Mouse (Mus musculus) spleen, postnatal 4 days (tissue): Measurements from ENCODE around the gene Ube2c.

Source experiments
- DNase-seq, 2 experiments: peaks; one replicate each; pipeline ENCODE4 v3.0.0; 2022; ENCODE audit warnings: low spot score in 2 of 2

Gene Ube2c

DNA sequence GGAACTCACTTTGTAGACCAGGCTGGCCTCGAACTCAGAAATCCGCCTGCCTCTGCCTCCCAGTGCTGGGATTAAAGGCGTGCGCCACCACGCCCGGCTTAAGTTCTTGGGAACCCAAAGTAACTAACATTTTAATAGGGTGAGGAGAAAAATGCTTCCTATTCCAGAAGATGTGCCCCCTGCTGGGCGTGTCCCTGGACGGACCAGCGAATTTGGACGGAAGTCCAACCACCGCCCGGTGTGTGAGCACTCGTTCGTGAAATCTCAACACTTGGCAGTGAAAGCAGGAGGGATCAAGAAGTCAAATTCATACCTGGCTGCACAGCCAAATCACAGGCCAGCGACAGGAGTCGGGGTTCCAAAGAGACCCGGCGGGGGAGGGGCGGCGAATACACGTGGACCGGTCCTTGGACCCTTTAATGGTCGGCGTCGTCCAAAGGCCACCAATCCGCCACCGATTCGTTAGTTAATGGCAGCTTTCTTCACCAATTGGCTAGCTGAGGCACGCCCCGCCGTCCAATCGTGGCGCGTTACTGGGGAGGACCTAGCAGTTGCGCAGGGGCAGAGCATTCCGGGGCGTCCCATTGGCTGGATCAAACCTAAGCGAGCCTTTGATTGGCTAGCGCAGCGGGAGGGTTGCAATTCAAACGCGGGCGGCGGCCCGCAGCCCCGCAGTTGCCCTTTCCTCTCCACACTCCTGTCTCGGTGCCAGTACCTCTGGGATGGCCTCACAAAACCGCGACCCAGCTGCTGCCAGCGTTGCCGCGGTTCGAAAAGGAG lies at the start of gene Ube2c:
TSS of gene Ube2c (plus strand) at position 641 of the 780 bp plus-strand sequence.
- DNase-seq, result peak; percentile 98

DNA sequence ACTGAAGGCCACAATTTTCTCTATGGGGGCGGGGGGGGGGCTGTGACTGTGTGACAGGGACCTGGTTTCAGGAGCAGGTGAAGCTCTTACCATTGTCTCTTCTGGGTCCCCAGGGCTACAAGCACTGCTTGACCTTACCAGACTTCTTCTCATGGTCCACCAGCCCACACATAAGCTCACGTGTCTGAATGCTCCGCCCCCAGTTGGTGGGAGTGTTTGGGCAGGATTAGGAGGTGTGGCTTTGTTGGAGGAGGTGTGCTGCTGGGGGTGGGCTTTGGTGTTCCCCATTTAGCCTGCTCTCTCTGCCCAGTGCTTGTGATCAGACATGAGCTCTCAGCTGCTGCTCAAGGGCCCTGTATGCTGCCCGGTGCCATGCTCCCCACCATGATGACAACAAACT lies 46.4 kb upstream of the Ube2c start:
- no peak for DNase-seq

DNA sequence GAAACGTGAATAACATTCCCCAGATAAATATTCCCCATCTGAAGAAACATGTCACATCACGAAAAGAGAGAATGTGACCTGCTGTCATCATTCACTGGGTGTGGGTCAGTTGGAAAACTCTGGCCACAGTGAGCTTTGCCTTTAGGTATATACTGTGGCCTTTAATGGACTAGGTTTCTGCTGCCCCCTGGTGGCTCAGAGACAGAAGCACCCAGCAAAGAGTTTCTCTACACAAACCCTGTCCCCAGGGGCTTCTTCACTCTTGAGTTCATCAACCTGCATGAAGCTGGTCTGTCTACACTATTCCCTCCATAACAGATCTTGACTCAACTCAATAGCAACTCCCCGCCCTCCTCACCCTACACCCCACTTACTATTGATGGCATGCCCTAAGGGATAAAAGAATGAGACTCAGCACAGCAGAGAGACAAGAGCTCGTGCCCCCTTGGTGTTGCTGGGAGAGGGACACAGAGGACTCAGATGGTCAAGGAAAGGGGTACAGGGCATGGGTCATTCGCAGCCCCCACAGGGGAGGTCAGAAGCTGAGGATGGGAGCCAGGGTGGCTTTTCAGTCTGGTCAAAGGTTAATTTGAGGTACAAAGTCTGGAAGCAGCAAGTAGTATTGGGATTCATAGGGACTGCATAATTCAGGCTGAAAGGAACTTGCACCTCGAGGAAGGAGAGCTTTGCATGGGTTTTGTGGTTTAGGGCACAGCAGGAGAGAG lies 43.6 kb upstream of the Ube2c start:
- peak; percentile 65 to 87 for DNase-seq

DNA sequence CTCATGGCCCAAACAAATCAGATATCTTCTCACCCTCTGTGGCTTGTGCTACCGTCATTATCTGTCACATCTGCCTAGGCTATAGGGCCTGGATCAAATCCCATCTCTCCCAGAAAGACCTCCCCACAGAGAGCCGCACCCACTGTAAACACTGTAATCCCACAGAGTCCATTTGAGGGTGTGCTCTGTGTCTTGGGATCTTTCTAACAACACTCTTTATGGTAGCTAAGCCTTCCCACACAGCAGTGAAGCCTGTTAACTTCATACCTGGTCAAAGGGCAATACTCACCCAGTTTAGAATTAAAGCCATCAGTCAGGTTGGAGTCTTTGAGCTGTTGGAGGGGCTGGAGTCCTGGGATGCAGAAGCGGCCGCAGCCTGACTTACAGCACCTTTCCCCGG lies 38.0 kb upstream of the Ube2c start:
- DNase-seq, result no peak

DNA sequence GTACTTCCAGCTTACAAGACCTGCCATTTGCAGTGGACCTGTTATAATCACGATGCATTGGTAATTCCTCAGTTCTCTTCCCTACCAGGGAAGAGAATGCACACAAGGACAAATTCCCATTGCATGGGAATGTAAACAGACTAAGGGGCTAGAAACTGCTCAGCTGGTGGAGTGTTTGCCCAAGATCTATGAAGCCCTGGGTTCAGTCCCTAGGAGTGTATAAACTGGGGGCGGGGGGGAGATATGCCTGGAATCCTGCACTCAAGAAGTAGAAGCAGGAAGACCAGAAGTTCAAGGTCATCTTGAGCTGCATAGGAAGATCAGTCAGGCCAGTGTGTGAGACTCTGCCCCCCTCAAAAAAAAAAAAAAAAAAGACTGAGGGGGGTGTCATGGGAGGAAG lies 36.4 kb upstream of the Ube2c start:
- DNase-seq, result no peak

DNA sequence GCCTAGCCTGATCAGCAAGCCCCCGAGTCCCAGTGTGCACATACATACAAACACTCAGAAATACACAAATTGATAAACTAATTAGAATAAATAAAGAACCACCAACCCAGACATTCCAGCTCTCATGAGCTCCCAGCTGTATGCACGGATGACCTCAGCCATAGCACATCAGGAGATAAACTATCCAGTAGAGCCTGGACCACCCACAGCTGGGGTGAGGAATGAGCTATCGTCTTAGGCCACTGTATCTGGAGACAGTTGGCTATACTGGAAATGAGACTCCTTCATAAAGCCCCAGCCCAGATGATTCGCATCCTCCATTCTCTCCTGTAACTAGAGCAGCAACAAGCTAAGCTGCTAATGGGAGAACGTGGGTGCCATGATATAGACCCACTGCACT lies 34.9 kb upstream of the Ube2c start:
- no peak for DNase-seq

DNA sequence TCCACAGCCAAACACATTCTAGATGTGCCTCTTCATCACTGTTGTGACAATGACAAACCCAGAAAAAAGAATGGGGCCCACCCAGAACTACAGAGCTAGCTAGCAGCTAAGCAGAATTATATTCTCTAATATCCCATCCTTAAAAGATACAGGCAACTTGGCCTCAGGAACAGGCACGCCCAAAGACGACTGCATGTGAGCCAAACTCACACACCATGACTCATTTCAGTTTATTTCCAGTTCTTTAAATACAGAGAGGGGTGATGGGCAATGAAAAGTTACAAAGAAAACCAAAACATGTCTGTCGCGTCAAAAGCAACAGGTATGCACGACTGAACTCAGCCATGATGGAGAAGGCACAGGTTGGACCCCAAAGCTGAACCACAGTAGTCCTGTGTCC lies 34.3 kb upstream of the Ube2c start:
- no peak for DNase-seq

DNA sequence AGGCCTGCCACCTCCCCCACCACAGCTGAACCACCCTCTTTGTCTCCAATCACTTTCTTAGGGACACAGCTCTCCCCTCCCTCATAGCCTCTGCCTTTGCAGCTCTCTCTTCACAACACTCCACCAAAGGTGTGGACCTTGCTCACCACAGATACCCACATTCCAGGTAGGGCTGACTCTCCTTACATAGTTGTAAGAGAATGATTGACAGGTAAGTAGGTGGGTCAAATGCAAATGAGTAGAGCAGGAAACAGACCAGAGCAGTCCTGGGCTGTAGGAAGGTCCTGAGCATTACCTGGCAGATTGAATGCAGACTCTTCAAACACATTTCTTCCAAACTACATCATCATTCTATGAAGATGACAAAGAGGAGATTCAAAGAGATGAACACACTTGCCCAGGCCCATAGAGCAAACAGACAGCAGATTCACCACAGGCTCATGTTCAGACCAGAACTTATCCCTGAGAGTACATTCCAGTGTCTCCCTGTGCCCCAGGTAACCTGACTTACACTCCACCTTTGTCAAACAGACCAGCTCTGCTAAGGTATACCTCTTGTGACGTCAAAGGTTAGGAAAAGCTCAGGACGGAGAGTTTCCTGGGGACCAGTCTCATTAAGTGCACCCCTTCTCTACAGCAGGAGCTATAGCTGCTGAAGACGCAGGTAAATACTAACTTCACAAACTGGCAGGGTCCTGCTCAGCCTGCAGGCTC lies 32.2 kb upstream of the Ube2c start:
- no peak for DNase-seq

DNA sequence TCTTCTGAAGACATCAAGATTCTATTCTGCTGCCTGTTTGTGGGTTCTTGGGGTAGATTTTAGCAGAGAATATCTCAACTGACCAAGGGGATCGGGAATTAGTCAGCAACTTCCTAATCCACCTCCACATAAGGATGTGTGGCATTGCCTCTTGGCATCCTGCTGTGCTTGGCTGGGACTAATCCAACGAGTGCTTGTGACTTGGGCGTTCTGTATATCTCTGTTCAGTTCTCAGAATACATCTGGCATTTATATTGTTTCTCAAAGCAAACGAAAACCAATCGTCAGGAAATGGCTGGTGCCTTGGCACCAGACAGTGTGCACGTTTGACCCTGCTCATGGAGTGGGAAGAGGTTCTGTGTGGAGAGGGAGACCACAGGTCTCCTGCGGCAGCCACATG lies 29.8 kb upstream of the Ube2c start:
- DNase-seq, result no peak

DNA sequence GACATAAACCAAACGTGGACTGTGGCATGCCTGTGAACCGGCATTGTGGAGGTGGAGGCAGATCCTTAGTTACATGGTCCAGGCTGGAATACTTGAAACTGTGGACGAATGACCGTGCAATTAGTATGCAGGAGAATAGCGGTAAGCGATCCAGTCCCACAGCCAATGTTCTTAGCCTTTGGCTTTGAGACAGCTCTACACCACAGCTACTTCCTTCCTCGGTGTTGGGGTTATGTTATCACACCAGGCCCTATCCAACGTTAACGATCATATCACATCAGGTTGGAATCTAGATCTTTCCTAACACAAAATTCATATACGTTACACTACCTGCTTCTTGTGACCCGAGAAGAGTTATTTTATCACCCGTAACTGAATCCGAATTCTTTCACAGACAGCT lies 24.7 kb upstream of the Ube2c start:
- DNase-seq, result no peak

DNA sequence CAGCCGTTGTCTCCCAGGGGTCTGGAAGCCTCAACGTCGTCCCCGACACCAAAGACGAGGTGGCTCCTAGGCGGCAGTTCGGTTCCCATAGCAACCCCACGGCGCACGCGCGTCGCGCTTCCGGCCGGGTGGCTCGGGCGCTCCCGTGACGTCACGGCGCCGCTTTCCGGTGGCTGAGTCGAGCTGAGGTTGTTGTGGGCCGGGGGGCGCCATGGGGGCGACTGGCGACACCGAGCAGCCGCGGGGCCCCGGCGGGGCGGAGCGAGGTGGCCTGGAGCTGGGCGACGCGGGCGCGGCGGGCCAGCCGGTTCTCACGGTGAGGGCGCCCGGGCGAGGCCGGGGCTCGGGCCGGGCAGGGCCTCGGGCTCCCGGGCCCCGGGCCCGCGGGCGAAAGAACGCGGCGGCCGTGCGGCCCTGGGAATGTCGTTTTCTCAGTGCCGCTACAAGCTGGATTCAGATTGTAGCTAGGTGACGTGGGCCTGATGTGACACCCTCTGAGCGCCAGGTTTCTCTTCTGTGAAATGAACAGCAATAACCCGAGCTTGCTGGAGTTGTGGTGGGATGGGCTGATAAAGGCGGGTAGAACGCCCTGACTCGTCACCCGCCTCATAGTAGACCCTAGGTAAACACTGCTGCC lies 23.7 kb upstream of the Ube2c start, which contains the start of the genes Wfdc3 and Dnttip1:
TSS of gene Wfdc3 (minus strand) at position 89 of the 637 bp plus-strand sequence.
TSS of gene Dnttip1 (plus strand) at position 141 of the 637 bp plus-strand sequence.
- peak; percentile 92 to 98 for DNase-seq

DNA sequence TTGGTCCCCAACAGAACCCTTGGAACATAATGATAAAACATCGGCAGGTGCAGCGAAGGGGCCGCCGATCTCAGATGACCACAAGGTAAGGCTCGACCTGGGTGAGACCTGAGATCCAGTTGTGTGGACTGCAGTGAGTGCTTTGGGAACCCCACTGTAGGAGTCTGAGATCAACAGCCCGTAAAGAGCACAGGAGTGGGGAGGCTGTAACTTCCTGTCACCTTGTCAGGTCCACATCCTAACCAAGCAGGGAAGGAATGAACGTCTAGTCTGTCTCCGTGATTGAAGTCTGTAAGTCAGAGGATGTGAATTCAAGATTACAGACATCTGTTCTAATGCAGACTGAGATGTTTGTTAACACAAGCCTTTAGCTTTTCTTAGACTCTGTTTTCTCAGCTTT lies 23.0 kb upstream of the Ube2c start:
- DNase-seq, result no peak

DNA sequence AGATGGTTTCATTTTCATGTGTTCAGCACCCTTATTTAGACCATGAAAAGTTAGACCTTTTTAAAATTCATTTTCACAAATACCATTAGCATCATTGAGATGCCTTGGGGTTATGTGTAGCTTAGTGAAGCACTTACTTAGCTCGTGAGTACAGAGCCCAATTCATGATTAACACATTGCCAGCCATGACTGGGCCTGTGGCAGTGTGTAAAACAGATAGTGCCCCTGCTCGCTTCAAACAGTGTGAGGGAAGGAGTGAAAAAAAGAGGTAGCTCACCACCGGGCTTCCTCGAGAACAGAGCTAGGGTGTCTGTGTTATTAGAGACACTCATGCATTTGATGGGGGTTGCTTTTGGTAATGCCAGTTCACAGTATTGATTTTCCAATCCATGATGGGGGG lies 21.5 kb upstream of the Ube2c start:
- DNase-seq, result no peak

DNA sequence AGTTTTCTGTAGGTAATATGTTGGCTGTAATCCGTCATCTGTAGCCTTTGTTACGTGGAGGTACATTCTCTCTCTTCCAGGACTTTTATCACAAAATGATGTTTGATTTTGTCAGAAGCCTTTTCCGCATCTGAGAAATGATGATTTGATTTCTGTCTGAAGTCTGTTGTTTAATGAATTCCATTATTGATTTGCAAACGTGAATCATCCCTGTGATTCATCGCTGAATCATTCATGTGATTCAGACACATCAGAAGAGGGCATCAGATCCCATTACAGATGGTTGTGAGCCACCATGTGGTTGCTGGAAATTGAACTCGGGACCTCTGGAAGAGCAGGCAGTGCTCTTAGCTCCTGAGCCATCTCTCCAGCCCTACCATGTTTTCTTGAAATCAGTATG lies 20.7 kb upstream of the Ube2c start:
- no peak for DNase-seq

DNA sequence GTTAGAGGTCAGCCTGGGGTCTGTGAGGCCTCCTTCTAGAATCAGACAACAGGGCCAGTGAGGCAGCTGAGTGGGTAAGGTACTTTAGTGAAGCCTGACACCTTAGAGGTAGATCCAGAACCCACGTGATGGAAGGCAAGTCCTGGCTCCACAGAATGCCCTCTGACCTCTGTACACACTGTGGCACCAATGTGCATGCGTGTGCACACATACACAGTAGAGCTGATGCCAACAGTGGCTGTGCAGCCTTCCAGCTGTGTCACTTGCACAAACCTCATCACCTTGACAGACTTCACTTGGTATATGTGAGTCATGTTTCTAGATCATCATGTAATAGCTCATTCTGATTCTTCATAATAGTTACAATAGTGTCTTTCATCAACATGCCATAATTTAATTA lies 17.2 kb upstream of the Ube2c start:
- no peak for DNase-seq

DNA sequence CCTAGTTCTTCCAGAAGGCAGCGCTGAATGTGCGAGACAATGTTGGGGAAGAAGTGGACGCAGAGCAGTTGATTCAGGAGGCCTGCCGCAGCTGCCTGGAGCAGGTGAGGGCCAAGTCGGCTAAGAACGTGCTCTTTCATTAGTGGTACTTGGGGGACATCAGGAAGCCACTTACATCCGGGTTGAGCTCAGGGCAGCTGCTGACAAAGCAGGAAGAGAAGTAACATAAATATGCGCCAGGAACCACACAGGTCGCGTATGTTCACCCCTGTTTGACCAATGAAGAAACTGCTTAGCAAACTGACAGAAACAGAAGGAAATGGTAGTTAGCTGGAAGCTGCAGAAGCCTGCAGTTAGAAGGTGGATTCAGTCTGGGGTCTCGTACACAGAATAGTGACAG lies 15.6 kb upstream of the Ube2c start:
- no peak for DNase-seq

DNA sequence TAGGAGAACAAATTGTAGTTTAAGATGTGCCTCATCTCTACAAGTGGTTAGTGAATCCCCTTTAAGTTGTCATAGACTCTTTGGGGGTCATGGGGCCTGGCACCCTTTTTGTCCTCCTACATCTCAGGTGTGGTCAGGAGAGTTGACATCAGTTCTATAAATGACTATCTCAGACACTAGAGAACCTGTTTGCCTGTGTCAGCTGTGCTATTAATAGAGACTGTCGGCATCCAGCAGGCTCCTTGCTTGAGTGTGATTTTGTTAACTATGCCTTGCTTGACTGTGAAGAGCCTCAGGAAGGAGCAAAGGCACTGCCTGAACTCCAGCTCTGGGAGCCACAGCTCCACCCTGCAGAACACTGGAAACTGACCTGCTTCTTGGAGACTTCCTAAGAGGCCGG lies 14.9 kb upstream of the Ube2c start:
- no peak for DNase-seq

DNA sequence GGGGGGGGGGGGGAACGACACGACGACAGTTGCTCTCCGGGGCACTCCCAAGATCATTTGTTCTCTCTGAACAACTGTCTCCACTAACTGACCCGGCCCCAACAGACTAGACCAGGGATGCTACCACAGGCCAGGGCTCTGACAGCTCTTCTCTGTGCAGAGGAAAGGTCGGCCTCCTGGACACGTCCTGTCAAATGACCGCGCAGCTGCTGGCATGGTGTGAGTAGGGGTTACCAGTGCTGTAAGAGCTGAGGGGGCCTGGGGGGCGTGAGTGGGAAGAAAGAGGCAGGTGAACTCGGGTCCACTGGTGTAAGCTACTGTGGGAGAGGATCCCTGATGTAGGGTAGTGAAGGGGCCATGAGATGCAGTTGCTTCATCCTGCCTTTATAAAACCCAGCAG lies 11.9 kb upstream of the Ube2c start:
- no peak for DNase-seq

DNA sequence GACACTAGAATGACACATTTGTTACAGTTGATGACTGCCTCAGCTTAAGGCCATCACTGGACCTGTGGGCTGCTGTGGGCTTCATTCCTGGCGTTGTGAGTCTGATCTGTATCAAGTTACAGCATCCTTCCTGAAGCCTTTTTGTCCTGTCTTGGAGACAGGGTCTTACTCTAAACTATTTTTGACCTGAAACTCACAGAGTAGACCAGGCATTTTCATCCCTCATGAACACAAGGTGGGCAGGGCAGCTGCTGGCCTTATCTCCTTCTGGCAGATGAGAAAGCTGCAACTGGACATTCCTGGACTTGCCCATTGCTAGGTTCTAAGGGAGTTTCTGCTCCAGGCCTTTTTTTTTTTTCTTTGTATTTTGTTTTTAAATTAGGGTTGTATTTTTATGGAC lies 11.0 kb upstream of the Ube2c start:
- DNase-seq, result peak; percentile 62 to 65

DNA sequence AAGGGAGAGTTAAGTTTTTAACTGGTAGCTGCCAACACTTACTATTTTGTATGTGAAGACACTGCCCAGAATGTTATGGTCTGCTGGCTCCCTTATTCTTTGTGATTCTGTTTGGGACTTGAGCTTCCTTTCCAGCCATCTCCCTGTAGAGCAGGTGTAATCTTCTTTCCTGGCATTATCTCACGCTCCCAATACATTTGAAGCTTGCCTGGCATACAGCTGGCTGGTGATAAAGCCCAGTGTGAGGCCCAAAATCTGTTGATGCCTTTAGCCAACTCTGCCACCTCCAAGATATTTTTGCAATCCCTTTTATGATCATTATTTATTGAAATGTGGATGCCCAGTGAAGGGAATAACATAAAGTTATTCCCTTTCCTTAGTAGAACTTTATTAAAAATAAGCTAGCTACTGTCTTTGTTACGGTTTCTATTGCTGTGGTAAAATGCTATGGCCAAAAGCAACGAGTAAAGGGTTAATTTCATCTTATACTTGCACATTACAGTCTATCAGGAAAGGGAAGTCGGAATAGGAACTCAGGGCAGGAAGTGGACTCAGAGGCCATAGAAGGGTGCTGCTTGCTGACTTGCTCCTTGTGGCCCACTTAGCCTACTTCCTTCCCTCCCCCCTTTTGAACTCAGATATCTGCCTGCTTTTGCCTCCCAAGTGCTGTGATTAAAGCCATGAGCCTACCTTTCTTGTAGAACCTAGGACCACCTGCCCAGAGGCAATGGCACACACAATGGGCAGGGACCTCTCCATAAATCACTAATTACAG lies 9.5 kb upstream of the Ube2c start:
- DNase-seq, result peak; percentile 61 to 68

DNA sequence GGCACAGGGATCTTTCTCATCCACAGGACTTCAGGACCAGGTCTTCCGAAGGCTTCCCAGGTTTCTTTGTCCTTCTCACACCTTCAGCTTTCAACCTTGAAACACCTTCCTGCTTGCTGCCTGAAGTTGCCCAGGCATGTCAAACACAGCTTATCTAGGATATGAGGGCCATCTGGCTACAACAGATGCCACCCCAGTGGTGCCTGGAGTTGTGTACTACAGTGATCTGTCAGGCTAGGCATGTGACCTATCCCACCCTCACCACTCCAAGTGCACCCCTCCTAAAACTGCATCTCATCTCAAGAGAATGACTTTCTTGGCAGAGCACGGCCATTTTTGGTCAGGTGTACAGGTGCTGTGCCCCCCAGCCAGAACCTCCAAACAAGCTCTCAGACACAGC lies 8.2 kb upstream of the Ube2c start:
- peak; percentile 70 to 77 for DNase-seq
